Mouse (Mus musculus) midbrain, embryonic 14.5 days (tissue): ENCODE results near the gene Il11ra1. TPM values are rescaled to one million over a fixed set of nuclear protein-coding genes. Genes with fewer than 3 reads are reported as not detected.
"Not testable (repeated sequence)": the region's sequence is repeated elsewhere in the genome, so short reads cannot be mapped to it uniquely, and the experiment has no call there.

Source experiments
- ATAC-seq: fragments of 200-750 bp; cut with Nextera tagmentation; 2 replicates; pipeline ENCODE4 v1.8.0; 2017; ENCODE audit warnings: moderate number of reproducible peaks, moderate library complexity; ENCODE audit not compliant: low FRiP score, low TSS enrichment
- DNase-seq: peaks from one replicate; pipeline ENCODE4 v3.0.0-alpha.2; 2015
- H3K27ac ChIP-seq: fragments of 300-500 bp; sonication (generic); replicated peaks from 2 replicates; pipeline ENCODE4 v1.5.1; 2014; ENCODE audit warnings: mild to moderate bottlenecking, low read depth, low read length, moderate library complexity
- H3K27me3 ChIP-seq: fragments of 300-500 bp; sonication (generic); 2 replicates; pipeline ENCODE4 v1.6.1; 2014; ENCODE audit warnings: low read length, control low read depth, mixed read lengths; ENCODE audit not compliant: control insufficient read depth, insufficient read depth
- H3K36me3 ChIP-seq: fragments of 300-500 bp; sonication (generic); 2 replicates; pipeline ENCODE4 v1.6.1; 2014; ENCODE audit warnings: low read length, control low read depth; ENCODE audit not compliant: control insufficient read depth, insufficient read depth
- H3K4me1 ChIP-seq: fragments of 300-500 bp; sonication (generic); 2 replicates; pipeline ENCODE4 v1.6.1; 2014; ENCODE audit warnings: mild to moderate bottlenecking, antibody characterized with exemption, low read length, control low read depth; ENCODE audit not compliant: control insufficient read depth, insufficient read depth
- H3K4me2 ChIP-seq: fragments of 300-500 bp; sonication (generic); 2 replicates; pipeline ENCODE4 v1.6.1; 2014; ENCODE audit warnings: mild to moderate bottlenecking, low read length, moderate library complexity
- H3K4me3 ChIP-seq: fragments of 300-500 bp; sonication (generic); replicated peaks from 2 replicates; pipeline ENCODE4 v1.5.1; 2014; ENCODE audit warnings: low read depth, low read length
- H3K9ac ChIP-seq: fragments of 300-500 bp; sonication (generic); replicated peaks from 2 replicates; pipeline ENCODE4 v1.6.1; 2014; ENCODE audit warnings: mild to moderate bottlenecking, low read length, moderate library complexity
- H3K9me3 ChIP-seq: fragments of 300-500 bp; sonication (generic); 2 replicates; pipeline ENCODE4 v1.6.1; 2016; ENCODE audit warnings: low read length, control low read depth, mixed read lengths; ENCODE audit not compliant: control insufficient read depth
- WGBS: fragments of 180-500 bp; shearing (Covaris S2); extraction: QIAGEN DNeasy Blood & Tissue Kit; methylation state at CpG from one replicate; pipeline ENCODE4 v1.1.7; 2014; 5-methylcytosine and 5-hydroxymethylcytosine counted together
- polyA plus RNA-seq: library from polyadenylated mRNA; unstranded; fragments of >200 nt; fragmentation: Nextera tagmentation; extraction: Ambion mirVana; gene quantifications from 2 replicates; pipeline ENCODE4 v1.2.1, GENCODE M21; 2014

Gene Il11ra1
- polyA plus RNA-seq: 28.1 and 32.1 TPM in 2 replicates

- DNase-seq, H3K27me3 ChIP-seq, H3K9ac ChIP-seq, H3K4me3 ChIP-seq, H3K9me3 ChIP-seq, H3K4me1 ChIP-seq, H3K27ac ChIP-seq, ATAC-seq, H3K4me2 ChIP-seq, H3K36me3 ChIP-seq: not testable (repeated sequence)
- 84% methylated on average over 10 of the region's 10 CpGs for WGBS
Measured at GRCm38 (mm10) chr4:41699783-41700182, at the start of gene Il11ra1. TSS of gene Il11ra1 (plus strand) at chr4:41699989.

- ATAC-seq: peak; percentile 57; the same call in 1 of the 2 replicates
- Histone ChIP-seq H3K4me2 (no peak overlapping the region), H3K27ac (no peak overlapping the region), H3K4me1 (no peaks in the 10 kb centered on the region), H3K36me3 (peaks cover 21% of the 10 kb centered on the region), H3K9me3 (no peaks in the 10 kb centered on the region), H3K4me3 (no peak overlapping the region), H3K9ac (no peak overlapping the region), H3K27me3 (no peaks in the 10 kb centered on the region)
- peak; percentile 88 for DNase-seq
- WGBS: 31% methylated on average over 6 of the region's 6 CpGs
Measured at GRCm38 (mm10) chr4:41653296-41653695, 46.5 kb upstream of the Il11ra1 start.

DNA sequence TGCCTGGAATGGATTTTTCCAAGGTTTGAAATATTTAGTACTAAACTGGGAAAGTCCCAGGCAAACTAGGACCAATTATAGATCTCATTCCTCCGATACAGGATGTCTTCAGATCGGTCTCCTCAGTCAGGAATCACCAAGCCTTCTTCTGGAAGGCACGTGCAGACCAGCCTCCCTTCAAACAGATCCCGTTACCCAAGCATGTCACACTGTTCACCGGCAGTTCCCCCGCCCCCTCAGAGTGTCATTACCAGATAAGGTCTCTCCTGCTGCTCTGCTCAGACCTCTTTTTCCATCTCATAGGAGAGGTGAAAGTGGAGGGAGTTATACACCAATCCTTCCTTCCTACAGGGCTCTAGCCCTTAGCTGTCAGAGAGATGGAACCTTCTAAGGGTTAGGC, 46.1 kb upstream of the Il11ra1 start:
- Histone ChIP-seq H3K9me3 (no peaks in the 10 kb centered on the region), H3K4me1 (peaks cover 2% of the 10 kb centered on the region; the same call in 1 of the 2 replicates), H3K4me3 (no peak overlapping the region), H3K36me3 (peaks cover 23% of the 10 kb centered on the region), H3K27me3 (no peaks in the 10 kb centered on the region), H3K4me2 (no peak overlapping the region), H3K9ac (no peak overlapping the region), H3K27ac (no peak overlapping the region; the same call in 1 of the 2 replicates)
- no peak for DNase-seq
- ATAC-seq: no peak
- WGBS: 56% methylated on average over 6 of the region's 6 CpGs

- WGBS: 10% methylated on average over 7 of the region's 7 CpGs
- Histone ChIP-seq H3K4me2 (no peak overlapping the region), H3K36me3 (peaks cover 23% of the 10 kb centered on the region), H3K9me3 (no peaks in the 10 kb centered on the region), H3K27ac (no peak overlapping the region; the same call in 1 of the 2 replicates), H3K4me1 (peaks cover 6% of the 10 kb centered on the region; the same call in 1 of the 2 replicates), H3K4me3 (no peak overlapping the region), H3K9ac (no peak overlapping the region), H3K27me3 (no peaks in the 10 kb centered on the region)
- peak; percentile 25; the same call in 1 of the 2 replicates for ATAC-seq
- DNase-seq: peak; percentile 81
Measured at GRCm38 (mm10) chr4:41654217-41654616, 45.6 kb upstream of the Il11ra1 start.

GRCm38 (mm10) chr4:41655525-41655924, 44.3 kb upstream of the Il11ra1 start:
- 93% methylated on average over 2 of the region's 2 CpGs for WGBS
- no peak for ATAC-seq
- peaks cover 12% of the 10 kb centered on the region; the same call in 1 of the 2 replicates for H3K4me1 ChIP-seq

GRCm38 (mm10) chr4:41658566-41659384, 41.0 kb upstream of the Il11ra1 start:
- no peak for ATAC-seq
- no peak overlapping the region for H3K27ac ChIP-seq

More at GRCm38 (mm10) chr4:41655525-41655924, 44.3 kb upstream of the Il11ra1 start:
- H3K9ac ChIP-seq: no peak overlapping the region
- H3K4me3 ChIP-seq: no peak overlapping the region
- peaks cover 23% of the 10 kb centered on the region for H3K36me3 ChIP-seq
- no peak overlapping the region for H3K4me2 ChIP-seq
- H3K27me3 ChIP-seq: no peaks in the 10 kb centered on the region
- H3K27ac ChIP-seq: no peak overlapping the region
- no peak for DNase-seq
- no peaks in the 10 kb centered on the region for H3K9me3 ChIP-seq

GRCm38 (mm10) chr4:41659556-41659955, 40.2 kb upstream of the Il11ra1 start:
- Histone ChIP-seq H3K4me3 (no peak overlapping the region), H3K27ac (no peak overlapping the region), H3K4me1 (peaks cover 23% of the 10 kb centered on the region), H3K27me3 (no peaks in the 10 kb centered on the region), H3K36me3 (peaks cover 48% of the 10 kb centered on the region), H3K4me2 (no peak overlapping the region), H3K9ac (no peak overlapping the region), H3K9me3 (no peaks in the 10 kb centered on the region)
- WGBS: 50% methylated on average over 13 of the region's 13 CpGs
- ATAC-seq (no peak), DNase-seq (no peak)

More at GRCm38 (mm10) chr4:41658566-41659384, 41.0 kb upstream of the Il11ra1 start:
- H3K9me3 ChIP-seq: no peaks in the 10 kb centered on the region
- H3K4me3 ChIP-seq: no peak overlapping the region
- no peak overlapping the region for H3K4me2 ChIP-seq
- no peaks in the 10 kb centered on the region for H3K27me3 ChIP-seq
- DNase-seq: no peak
- peaks cover 40% of the 10 kb centered on the region for H3K36me3 ChIP-seq
- H3K4me1 ChIP-seq: peaks cover 19% of the 10 kb centered on the region
- 22% methylated on average over 25 of the region's 25 CpGs for WGBS
- H3K9ac ChIP-seq: 0 out of 2 replicates have a peak overlapping the region, but pooled peaks have one; percentile 23

GRCm38 (mm10) chr4:41660851-41661430, 38.8 kb upstream of the Il11ra1 start:
- 14% methylated on average over 11 of the region's 11 CpGs for WGBS
- Histone ChIP-seq H3K4me1 (peaks cover 35% of the 10 kb centered on the region), H3K9me3 (no peaks in the 10 kb centered on the region), H3K36me3 (peaks cover 52% of the 10 kb centered on the region), H3K9ac (0 out of 2 replicates have a peak overlapping the region, but pooled peaks have one; percentile 4), H3K4me2 (no peak overlapping the region), H3K27ac (0 out of 2 replicates have a peak overlapping the region, but pooled peaks have one; percentile 5), H3K4me3 (no peak overlapping the region), H3K27me3 (no peaks in the 10 kb centered on the region)
- 0 out of 2 replicates have a peak, but pooled peaks have one; percentile 10 for ATAC-seq
- peak; percentile 81 for DNase-seq
